Mouse (Mus musculus): ENCODE results near the gene Paox. TPM values are rescaled to one million over a fixed set of nuclear protein-coding genes. Genes with fewer than 3 reads are reported as not detected.

Gene Paox
- polyA plus RNA-seq, 1 experiment from 2014 or later = 9.2 TPM

- peak overlapping the region; percentile 41 for H3K4me3 ChIP-seq (ENCODE audit: low read depth, low read length)
- no peaks in the 10 kb centered on the region for H3K36me3 ChIP-seq (ENCODE audit: control insufficient read depth, insufficient read depth, low read length)
- H3K4me2 ChIP-seq (ENCODE audit: low read depth, low read length) = peak overlapping the region; percentile 59
- H3K27me3 ChIP-seq (ENCODE audit: control insufficient read depth, insufficient read depth, low read length) = no peaks in the 10 kb centered on the region
- H3K9me3 ChIP-seq (ENCODE audit: control insufficient read depth, low read length) = no peaks in the 10 kb centered on the region
- peak; percentile 33 for ATAC-seq (ENCODE audit: low read depth)
- WGBS = 13% methylated on average over 4 of the region's 4 CpGs
- peaks cover 5% of the 10 kb centered on the region; the same call in 1 of the 2 replicates for H3K4me1 ChIP-seq (ENCODE audit: control insufficient read depth, insufficient read depth, low read length)
- H3K27ac ChIP-seq (ENCODE audit: low read depth, low read length) = peak overlapping the region; percentile 53
- H3K9ac ChIP-seq (replicated peaks; ENCODE audit: low read depth, low read length) = peak overlapping the region; percentile 70
Observed at GRCm38 (mm10) chr7:140153829-140154217, 38.2 kb downstream of the Paox start.

GRCm38 (mm10) chr7:140154218-140154927 lies 38.8 kb downstream of the Paox start, which contains the start of gene Sprn:
Gene Sprn (minus strand): TSS chr7:140154877.
- peak; percentile 87 for ATAC-seq (ENCODE audit: low read depth)
- H3K4me3 ChIP-seq (ENCODE audit: low read depth, low read length) = peak within 1 kb of the TSS; percentile 41
- no peaks in the 10 kb centered on the region for H3K36me3 ChIP-seq (ENCODE audit: control insufficient read depth, insufficient read depth, low read length)
- H3K9ac ChIP-seq (replicated peaks; ENCODE audit: low read depth, low read length) = peak within 1 kb of the TSS; percentile 70
- no peaks in the 10 kb centered on the region for H3K9me3 ChIP-seq (ENCODE audit: control insufficient read depth, low read length)
- H3K27me3 ChIP-seq (ENCODE audit: control insufficient read depth, insufficient read depth, low read length) = no peaks in the 10 kb centered on the region
- peak within 1 kb of the TSS; percentile 53 for H3K27ac ChIP-seq (ENCODE audit: low read depth, low read length)
- WGBS = 3% methylated on average over 28 of the region's 28 CpGs
- H3K4me1 ChIP-seq (ENCODE audit: control insufficient read depth, insufficient read depth, low read length) = peaks cover 5% of the 10 kb centered on the region; the same call in 1 of the 2 replicates
- H3K4me2 ChIP-seq (ENCODE audit: low read depth, low read length) = peak within 1 kb of the TSS; percentile 59

GRCm38 (mm10) chr7:140160363-140160762 lies 44.8 kb downstream of the Paox start:
- H3K9ac ChIP-seq (replicated peaks; ENCODE audit: low read depth, low read length) = no peak overlapping the region
- H3K9me3 ChIP-seq (ENCODE audit: control insufficient read depth, low read length) = no peaks in the 10 kb centered on the region
- no peak overlapping the region for H3K27ac ChIP-seq (ENCODE audit: low read depth, low read length)
- no peaks in the 10 kb centered on the region for H3K27me3 ChIP-seq (ENCODE audit: control insufficient read depth, insufficient read depth, low read length)
- ATAC-seq (ENCODE audit: low read depth) = no peak
- H3K4me2 ChIP-seq (ENCODE audit: low read depth, low read length) = no peak overlapping the region
- no peak overlapping the region for H3K4me3 ChIP-seq (ENCODE audit: low read depth, low read length)
- WGBS = 77% methylated on average over 3 of the region's 3 CpGs
- H3K4me1 ChIP-seq (ENCODE audit: control insufficient read depth, insufficient read depth, low read length) = no peaks in the 10 kb centered on the region
- no peaks in the 10 kb centered on the region for H3K36me3 ChIP-seq (ENCODE audit: control insufficient read depth, insufficient read depth, low read length)

- H3K4me2 ChIP-seq (ENCODE audit: low read depth, low read length) = no peak within 1 kb of the TSS
- H3K4me1 ChIP-seq (ENCODE audit: control insufficient read depth, insufficient read depth, low read length) = no peaks in the 10 kb centered on the region
- no peak for ATAC-seq (ENCODE audit: low read depth)
- no peaks in the 10 kb centered on the region for H3K9me3 ChIP-seq (ENCODE audit: control insufficient read depth, low read length)
- H3K27ac ChIP-seq (ENCODE audit: low read depth, low read length) = no peak within 1 kb of the TSS
- no peak within 1 kb of the TSS for H3K4me3 ChIP-seq (ENCODE audit: low read depth, low read length)
- 70% methylated on average over 7 of the region's 7 CpGs for WGBS
- no peaks in the 10 kb centered on the region for H3K27me3 ChIP-seq (ENCODE audit: control insufficient read depth, insufficient read depth, low read length)
- H3K9ac ChIP-seq (replicated peaks; ENCODE audit: low read depth, low read length) = no peak within 1 kb of the TSS
- H3K36me3 ChIP-seq (ENCODE audit: control insufficient read depth, insufficient read depth, low read length) = no peaks in the 10 kb centered on the region
Observed at GRCm38 (mm10) chr7:140164664-140165063, 49.1 kb downstream of the Paox start, which contains the start of gene Olfr522. Gene Olfr522 (minus strand): TSS chr7:140164764.

- H3K36me3 ChIP-seq (ENCODE audit: control insufficient read depth, insufficient read depth, low read length) = no peaks in the 10 kb centered on the region
- no peaks in the 10 kb centered on the region for H3K27me3 ChIP-seq (ENCODE audit: control insufficient read depth, insufficient read depth, low read length)
- WGBS = 74% methylated on average over 1 of the region's 1 CpGs
- no peaks in the 10 kb centered on the region for H3K9me3 ChIP-seq (ENCODE audit: control insufficient read depth, low read length)
- H3K9ac ChIP-seq (replicated peaks; ENCODE audit: low read depth, low read length) = no peak overlapping the region
- H3K4me1 ChIP-seq (ENCODE audit: control insufficient read depth, insufficient read depth, low read length) = no peaks in the 10 kb centered on the region
- no peak for ATAC-seq (ENCODE audit: low read depth)
- no peak overlapping the region for H3K4me3 ChIP-seq (ENCODE audit: low read depth, low read length)
- no peak overlapping the region for H3K4me2 ChIP-seq (ENCODE audit: low read depth, low read length)
- H3K27ac ChIP-seq (ENCODE audit: low read depth, low read length) = no peak overlapping the region
Observed at GRCm38 (mm10) chr7:140167950-140168349, 52.4 kb downstream of the Paox start.

- no peaks in the 10 kb centered on the region for H3K36me3 ChIP-seq (ENCODE audit: control insufficient read depth, insufficient read depth, low read length)
- H3K4me2 ChIP-seq (ENCODE audit: low read depth, low read length) = no peak overlapping the region
- 86% methylated on average over 4 of the region's 4 CpGs for WGBS
- H3K9me3 ChIP-seq (ENCODE audit: control insufficient read depth, low read length) = no peaks in the 10 kb centered on the region
- no peaks in the 10 kb centered on the region for H3K4me1 ChIP-seq (ENCODE audit: control insufficient read depth, insufficient read depth, low read length)
- ATAC-seq (ENCODE audit: low read depth) = no peak
- no peak overlapping the region for H3K27ac ChIP-seq (ENCODE audit: low read depth, low read length)
- no peak overlapping the region for H3K9ac ChIP-seq (replicated peaks; ENCODE audit: low read depth, low read length)
- no peaks in the 10 kb centered on the region for H3K27me3 ChIP-seq (ENCODE audit: control insufficient read depth, insufficient read depth, low read length)
- no peak overlapping the region for H3K4me3 ChIP-seq (ENCODE audit: low read depth, low read length)
Observed at GRCm38 (mm10) chr7:140169386-140169785, 53.8 kb downstream of the Paox start.

GRCm38 (mm10) chr7:140170863-140171262 lies 55.3 kb downstream of the Paox start:
- WGBS = 91% methylated on average over 3 of the region's 3 CpGs
- no peak overlapping the region for H3K4me2 ChIP-seq (ENCODE audit: low read depth, low read length)
- no peak overlapping the region for H3K27ac ChIP-seq (ENCODE audit: low read depth, low read length)
- H3K9me3 ChIP-seq (ENCODE audit: control insufficient read depth, low read length) = no peaks in the 10 kb centered on the region
- H3K4me1 ChIP-seq (ENCODE audit: control insufficient read depth, insufficient read depth, low read length) = no peaks in the 10 kb centered on the region
- no peak for ATAC-seq (ENCODE audit: low read depth)
- H3K9ac ChIP-seq (replicated peaks; ENCODE audit: low read depth, low read length) = no peak overlapping the region
- H3K4me3 ChIP-seq (ENCODE audit: low read depth, low read length) = no peak overlapping the region
- H3K27me3 ChIP-seq (ENCODE audit: control insufficient read depth, insufficient read depth, low read length) = no peaks in the 10 kb centered on the region
- H3K36me3 ChIP-seq (ENCODE audit: control insufficient read depth, insufficient read depth, low read length) = no peaks in the 10 kb centered on the region

GRCm38 (mm10) chr7:140172936-140173335 lies 57.3 kb downstream of the Paox start, which contains the start of gene Olfr523:
Gene Olfr523 (plus strand): TSS chr7:140173217.
- H3K4me2 ChIP-seq (ENCODE audit: low read depth, low read length) = no peak within 1 kb of the TSS
- no peaks in the 10 kb centered on the region for H3K36me3 ChIP-seq (ENCODE audit: control insufficient read depth, insufficient read depth, low read length)
- H3K4me1 ChIP-seq (ENCODE audit: control insufficient read depth, insufficient read depth, low read length) = no peaks in the 10 kb centered on the region
- H3K4me3 ChIP-seq (ENCODE audit: low read depth, low read length) = no peak within 1 kb of the TSS
- no peaks in the 10 kb centered on the region for H3K9me3 ChIP-seq (ENCODE audit: control insufficient read depth, low read length)
- H3K27me3 ChIP-seq (ENCODE audit: control insufficient read depth, insufficient read depth, low read length) = no peaks in the 10 kb centered on the region
- no peak within 1 kb of the TSS for H3K27ac ChIP-seq (ENCODE audit: low read depth, low read length)
- WGBS = 69% methylated on average over 1 of the region's 1 CpGs
- no peak for ATAC-seq (ENCODE audit: low read depth)
- H3K9ac ChIP-seq (replicated peaks; ENCODE audit: low read depth, low read length) = no peak within 1 kb of the TSS

GRCm38 (mm10) chr7:140179176-140179575 lies 63.6 kb downstream of the Paox start:
- Histone ChIP-seq H3K36me3 (ENCODE audit: control insufficient read depth, insufficient read depth, low read length) (no peaks in the 10 kb centered on the region), H3K9ac (replicated peaks; ENCODE audit: low read depth, low read length) (no peak overlapping the region), H3K4me3 (ENCODE audit: low read depth, low read length) (no peak overlapping the region), H3K4me1 (ENCODE audit: control insufficient read depth, insufficient read depth, low read length) (no peaks in the 10 kb centered on the region), H3K9me3 (ENCODE audit: control insufficient read depth, low read length) (no peaks in the 10 kb centered on the region), H3K4me2 (ENCODE audit: low read depth, low read length) (no peak overlapping the region), H3K27ac (ENCODE audit: low read depth, low read length) (no peak overlapping the region), H3K27me3 (ENCODE audit: control insufficient read depth, insufficient read depth, low read length) (no peaks in the 10 kb centered on the region)
- 84% methylated on average over 2 of the region's 2 CpGs for WGBS
- no peak for ATAC-seq (ENCODE audit: low read depth)
